Mouse (Mus musculus) heart, postnatal 0 days (tissue): ENCODE measurements around the gene Ppp1r12b. TPM values are rescaled to one million over a fixed set of nuclear protein-coding genes. Genes with fewer than 3 reads are reported as not detected.

Experiments used
- ATAC-seq: fragments of 200-750 bp; cut with Nextera tagmentation; 2 replicates; pipeline ENCODE4 v1.8.0; 2017; ENCODE audit warnings: low read depth, moderate number of reproducible peaks, moderate library complexity; ENCODE audit not compliant: insufficient read depth
- DNase-seq: peaks from one replicate; pipeline ENCODE4 v3.0.0-alpha.2; 2016; ENCODE audit warnings: low spot score
- H3K27ac ChIP-seq: fragments of 300-500 bp; sonication (generic); 2 replicates; pipeline ENCODE4 v1.5.1; 2014; ENCODE audit warnings: low read depth, mild to moderate bottlenecking
- H3K27me3 ChIP-seq: fragments of 300-500 bp; sonication (generic); 2 replicates; pipeline ENCODE4 v1.6.1; 2014; ENCODE audit warnings: low read length, mixed read lengths; ENCODE audit not compliant: control insufficient read depth, insufficient read depth
- H3K36me3 ChIP-seq: fragments of 300-500 bp; sonication (generic); replicated peaks from 2 replicates; pipeline ENCODE4 v1.6.1; 2014; ENCODE audit warnings: low read length, mixed read lengths; ENCODE audit not compliant: control insufficient read depth, insufficient read depth
- H3K4me1 ChIP-seq: fragments of 300-500 bp; sonication (generic); 2 replicates; pipeline ENCODE4 v1.6.1; 2014; ENCODE audit warnings: antibody characterized with exemption; ENCODE audit not compliant: control insufficient read depth, insufficient read depth
- H3K4me2 ChIP-seq: fragments of 300-500 bp; sonication (generic); 2 replicates; pipeline ENCODE4 v1.6.1; 2014; ENCODE audit warnings: low read depth, mild to moderate bottlenecking, low read length, moderate library complexity
- H3K4me3 ChIP-seq: fragments of 300-500 bp; sonication (generic); 2 replicates; pipeline ENCODE4 v1.5.1; 2014; ENCODE audit warnings: low read depth, low read length
- H3K9ac ChIP-seq: fragments of 300-500 bp; sonication (generic); replicated peaks from 2 replicates; pipeline ENCODE4 v1.6.1; 2014; ENCODE audit warnings: low read depth, low read length, mixed read lengths
- H3K9me3 ChIP-seq: fragments of 300-500 bp; sonication (generic); replicated peaks from 2 replicates; pipeline ENCODE4 v1.6.1; 2016; ENCODE audit warnings: low read length; ENCODE audit not compliant: control insufficient read depth
- CTCF ChIP-seq: IDR thresholded peaks from 2 replicates; pipeline ENCODE4 v1.5.1; 2016; ENCODE audit warnings: antibody characterized with exemption, control low read depth, low read depth
- EP300 ChIP-seq: IDR thresholded peaks from 2 replicates; pipeline ENCODE4 v1.6.1; 2016; ENCODE audit warnings: antibody characterized with exemption, low read depth
- WGBS: fragments of 180-500 bp; shearing (Covaris S2); extraction: QIAGEN DNeasy Blood & Tissue Kit; methylation state at CpG from one replicate; pipeline ENCODE4 v1.1.7; 2014; 5-methylcytosine and 5-hydroxymethylcytosine counted together
- polyA plus RNA-seq: library from polyadenylated mRNA; unstranded; fragments of >200 nt; fragmentation: Nextera tagmentation; extraction: Ambion mirVana; gene quantifications from 2 replicates; pipeline ENCODE4 v1.2.1, GENCODE M21; 2015
- total RNA-seq: library from RNA; depleted of rRNA; stranded (reverse); fragments of >200 nt; gene quantifications from 2 replicates; pipeline ENCODE4 v1.2.3, GENCODE M21; 2014; ENCODE audit warnings: low replicate concordance

Gene Ppp1r12b
- total and polyA plus RNA-seq, 2 experiments from 2014 or later, result 23.0 to 69.9 TPM

DNA sequence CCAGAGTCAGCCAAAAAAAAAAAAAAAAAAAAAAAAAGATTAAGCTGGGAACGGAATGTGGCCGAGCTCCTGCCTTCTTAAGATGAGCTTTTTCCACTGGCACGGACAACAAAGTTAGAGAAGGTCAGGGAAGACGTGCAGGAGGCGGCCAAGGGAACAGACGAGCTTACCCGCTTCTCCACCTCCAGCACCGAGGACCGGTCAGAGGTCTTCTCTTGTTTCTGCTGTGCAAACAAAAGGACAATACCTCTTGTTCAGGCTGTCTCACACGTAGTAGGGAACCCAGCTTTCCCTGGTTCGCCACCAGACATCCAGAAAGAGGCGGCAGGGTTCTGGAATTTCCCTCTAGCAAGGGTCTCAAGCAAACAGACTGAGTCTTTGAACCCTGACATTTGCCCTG lies 182.5 kb downstream of the Ppp1r12b start:
- Histone ChIP-seq H3K36me3 (peaks cover 77% of the 10 kb centered on the region), H3K27ac (peak overlapping the region; percentile 31), H3K4me3 (no peak overlapping the region), H3K4me1 (peaks cover 23% of the 10 kb centered on the region), H3K4me2 (no peak overlapping the region), H3K27me3 (no peaks in the 10 kb centered on the region), H3K9ac (no peak overlapping the region), H3K9me3 (no peaks in the 10 kb centered on the region)
- WGBS, result 65% methylated on average over 12 of the region's 12 CpGs
- DNase-seq, result no peak
- no peak for TF ChIP-seq EP300
- TF ChIP-seq CTCF, result no peak
- ATAC-seq, result no peak

DNA sequence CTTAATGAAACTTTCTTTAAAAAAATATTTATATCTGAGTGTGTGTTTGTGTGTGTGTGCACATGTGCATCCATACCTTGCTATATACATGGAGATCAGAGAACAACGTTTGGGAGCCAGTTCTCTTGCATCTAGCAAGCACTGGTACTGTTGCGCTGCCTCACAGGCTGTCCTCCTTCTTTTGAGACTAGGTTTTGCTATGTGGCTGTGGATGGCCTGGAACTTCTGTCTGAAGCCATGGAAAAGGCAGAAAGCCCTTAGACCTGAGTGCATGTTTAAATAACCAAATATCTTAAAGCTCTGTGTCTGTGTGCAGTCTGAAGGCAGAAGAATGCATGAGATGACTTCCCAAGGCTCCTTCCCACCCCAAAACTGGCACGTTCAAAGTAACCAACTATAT lies 182.9 kb downstream of the Ppp1r12b start:
- peaks cover 81% of the 10 kb centered on the region for H3K36me3 ChIP-seq
- TF ChIP-seq CTCF (no peak), EP300 (no peak)
- no peaks in the 10 kb centered on the region for H3K9me3 ChIP-seq
- no peak overlapping the region for H3K4me2 ChIP-seq
- 70% methylated on average over 3 of the region's 3 CpGs for WGBS
- no peaks in the 10 kb centered on the region for H3K27me3 ChIP-seq
- no peak for DNase-seq
- no peak overlapping the region for H3K9ac ChIP-seq
- H3K4me3 ChIP-seq, result no peak overlapping the region
- peaks cover 19% of the 10 kb centered on the region for H3K4me1 ChIP-seq
- ATAC-seq, result no peak
- H3K27ac ChIP-seq, result no peak overlapping the region

GRCm38 (mm10) chr1:134771999-134772398 lies 183.7 kb downstream of the Ppp1r12b start:
- peak overlapping the region; percentile 73 for H3K27ac ChIP-seq
- no peak overlapping the region for H3K4me2 ChIP-seq
- ATAC-seq (no peak), DNase-seq (no peak)
- no peak overlapping the region for H3K4me3 ChIP-seq
- no peak for TF ChIP-seq CTCF
- no peak for TF ChIP-seq EP300
- no peaks in the 10 kb centered on the region for H3K9me3 ChIP-seq
- no peak overlapping the region for H3K9ac ChIP-seq
- H3K4me1 ChIP-seq, result peaks cover 15% of the 10 kb centered on the region
- H3K27me3 ChIP-seq, result no peaks in the 10 kb centered on the region
- peaks cover 85% of the 10 kb centered on the region for H3K36me3 ChIP-seq
- 77% methylated on average over 7 of the region's 7 CpGs for WGBS

DNA sequence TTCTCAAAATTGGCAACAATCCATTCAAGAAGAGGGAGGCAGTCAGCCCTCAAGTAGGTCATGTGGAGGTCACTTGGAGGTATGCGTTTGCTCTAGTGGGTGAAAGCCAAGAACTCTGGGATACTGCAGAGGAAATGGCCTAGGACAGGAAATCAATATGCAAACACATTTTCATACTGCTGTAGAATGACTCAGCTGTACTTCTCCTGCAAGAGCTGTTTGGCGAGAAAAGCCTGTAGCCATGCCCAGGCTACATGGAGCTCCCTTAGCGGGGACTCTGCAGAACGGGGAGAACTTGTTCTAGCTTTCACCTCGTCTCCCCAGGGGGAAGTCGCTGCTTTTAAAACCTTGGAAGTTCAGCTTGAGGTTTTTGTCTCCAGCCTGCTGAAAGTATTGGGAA lies 184.4 kb downstream of the Ppp1r12b start:
- H3K27me3 ChIP-seq, result no peaks in the 10 kb centered on the region
- H3K9ac ChIP-seq, result no peak overlapping the region
- peaks cover 84% of the 10 kb centered on the region for H3K36me3 ChIP-seq
- no peaks in the 10 kb centered on the region for H3K9me3 ChIP-seq
- no peak overlapping the region for H3K4me3 ChIP-seq
- 44% methylated on average over 6 of the region's 6 CpGs for WGBS
- H3K4me2 ChIP-seq, result no peak overlapping the region
- TF ChIP-seq CTCF, result no peak
- TF ChIP-seq EP300, result no peak
- peak overlapping the region; percentile 73 for H3K27ac ChIP-seq
- ATAC-seq, result peak; percentile 81
- H3K4me1 ChIP-seq, result peaks cover 15% of the 10 kb centered on the region
- DNase-seq, result peak; percentile 80

GRCm38 (mm10) chr1:134770312-134770711 lies 185.4 kb downstream of the Ppp1r12b start:
- Histone ChIP-seq H3K27me3 (no peaks in the 10 kb centered on the region), H3K9ac (no peak overlapping the region), H3K4me3 (no peak overlapping the region), H3K4me1 (peaks cover 15% of the 10 kb centered on the region), H3K4me2 (no peak overlapping the region), H3K36me3 (peaks cover 84% of the 10 kb centered on the region), H3K9me3 (no peaks in the 10 kb centered on the region), H3K27ac (peak overlapping the region; percentile 59; the same call in 1 of the 2 replicates)
- TF ChIP-seq EP300 (no peak), CTCF (no peak)
- ATAC-seq (no peak), DNase-seq (no peak)
- WGBS, result 93% methylated on average over 5 of the region's 5 CpGs

DNA sequence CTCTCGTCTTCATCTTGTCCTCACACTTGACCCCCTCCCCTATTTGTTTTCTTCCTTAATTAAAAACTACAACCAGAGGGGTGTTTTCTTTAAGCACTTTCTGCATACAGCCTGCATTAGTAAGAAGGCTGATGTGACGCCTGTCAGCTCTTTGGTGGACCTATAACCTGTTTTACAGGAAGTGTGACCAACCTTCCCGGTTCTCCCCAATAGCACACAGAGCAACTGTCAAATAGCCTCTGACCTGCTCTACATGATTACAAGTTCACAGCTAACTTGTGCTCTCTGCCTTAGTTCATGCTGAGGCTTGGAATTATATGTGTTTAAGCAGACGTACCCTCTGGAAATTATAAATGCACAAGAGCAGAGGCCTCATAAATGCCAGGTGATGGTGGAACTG lies 189.3 kb downstream of the Ppp1r12b start:
- Histone ChIP-seq H3K4me3 (no peak overlapping the region), H3K36me3 (peaks cover 62% of the 10 kb centered on the region), H3K4me2 (no peak overlapping the region), H3K4me1 (peaks cover 3% of the 10 kb centered on the region; the same call in 1 of the 2 replicates), H3K9me3 (no peaks in the 10 kb centered on the region), H3K27me3 (no peaks in the 10 kb centered on the region), H3K9ac (no peak overlapping the region), H3K27ac (no peak overlapping the region)
- WGBS, result 85% methylated on average over 4 of the region's 4 CpGs
- TF ChIP-seq CTCF, result no peak
- ATAC-seq (no peak), DNase-seq (no peak)
